Mouse (Mus musculus) E14TG2a.4 (cell line): ENCODE measurements around the gene Sec22a.

Source experiments
- CTCF ChIP-seq: conservative IDR thresholded peaks from 2 replicates; pipeline ENCODE4 v1.5.1; 2014; ENCODE audit warnings: low read length
- NANOG ChIP-seq: IDR thresholded peaks from 2 replicates; pipeline ENCODE4 v1.6.1; 2014; ENCODE audit warnings: borderline replicate concordance, low read length, mixed read lengths
- POU5F1 ChIP-seq: IDR thresholded peaks from 2 replicates; pipeline ENCODE4 v1.6.1; 2014; ENCODE audit warnings: low read length, borderline replicate concordance

DNA sequence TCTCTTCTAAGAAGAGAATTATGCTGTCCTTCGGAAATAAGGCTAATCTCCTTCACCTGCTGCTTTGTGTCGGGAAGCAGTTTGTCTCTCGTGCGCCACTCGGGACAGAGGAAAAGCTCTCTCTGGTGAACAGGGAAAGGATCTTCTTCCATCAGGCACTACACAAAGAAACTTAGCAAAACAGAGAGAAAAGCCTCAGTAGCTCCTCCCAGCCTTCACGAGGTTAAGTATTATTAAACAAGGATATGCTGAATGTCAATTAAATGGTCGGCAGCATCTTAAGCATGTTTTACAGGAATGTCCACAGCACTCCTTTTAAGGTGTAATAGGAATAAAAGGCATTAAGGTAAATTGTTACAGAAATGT, 328 bp upstream of the Sec22a start:
- TF ChIP-seq CTCF (no peak), NANOG (no peak), POU5F1 (no peak)
